Mouse (Mus musculus): ENCODE measurements around the gene Hrk. TPM values are rescaled to one million over a fixed set of nuclear protein-coding genes. Genes with fewer than 3 reads are reported as not detected.

The Hrk gene
- 3.2 and 5.8 TPM in 2 replicates for polyA plus RNA-seq (2012; rRNA removed)

DNA sequence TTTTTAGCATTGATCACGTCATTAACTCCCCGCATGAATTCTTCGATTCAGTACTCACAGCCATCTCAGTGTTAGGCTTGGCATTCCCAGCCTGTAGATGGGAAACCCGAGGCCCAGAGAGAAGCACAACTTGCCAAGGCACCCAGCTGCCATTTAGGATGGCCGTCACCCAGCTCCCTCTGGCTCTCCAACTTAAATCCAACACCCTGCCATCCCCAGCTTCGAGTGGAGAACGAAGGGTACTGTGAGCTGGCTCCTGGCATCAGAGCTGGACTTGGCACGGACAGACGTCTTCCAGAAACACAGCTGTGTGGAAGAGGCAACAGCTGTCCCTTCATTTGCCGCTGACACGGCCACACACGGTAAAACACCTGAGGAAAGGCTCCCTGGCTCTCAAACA lies at the start of gene Hrk:
Gene Hrk, plus strand, starts transcription at position 68 of the 400 bp plus-strand sequence.
- peak; percentile 31 for DNase-seq (ENCODE audit: low read depth)
- no peak for TF ChIP-seq POLR2A (IDR thresholded peaks at IDR 0.05; ENCODE audit: borderline replicate concordance, extremely low read depth, insufficient read depth, insufficient read length, poor library complexity, severe bottlenecking)

DNA sequence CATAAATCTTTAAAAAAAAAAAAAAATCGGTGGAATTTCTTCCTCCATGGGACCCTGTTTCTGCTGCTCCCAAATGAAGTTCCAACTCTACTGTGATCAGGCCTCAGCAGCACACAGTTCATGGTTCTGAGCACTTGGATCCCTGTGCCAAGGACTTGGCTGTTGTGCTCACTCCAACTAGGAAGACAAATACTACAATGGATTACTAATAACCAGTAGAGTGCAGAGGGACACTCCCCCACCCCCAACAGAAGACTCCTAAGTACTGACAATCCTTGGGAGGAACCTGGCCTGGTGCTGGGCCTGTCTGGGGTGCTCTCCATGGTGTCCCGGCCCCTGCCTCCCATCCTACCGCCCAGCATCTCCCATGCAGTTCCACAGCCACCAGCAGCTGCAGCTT lies 46.1 kb upstream of the Hrk start:
- TF ChIP-seq CTCF (IDR thresholded peaks at IDR 0.05; ENCODE audit: borderline replicate concordance, extremely low read depth, insufficient read depth, insufficient read length) (no peak), POLR2A (IDR thresholded peaks at IDR 0.05; ENCODE audit: borderline replicate concordance, extremely low read depth, insufficient read depth, insufficient read length, poor library complexity, severe bottlenecking) (no peak)
- no peak for DNase-seq (ENCODE audit: low read depth)

- DNase-seq (ENCODE audit: low read depth), result no peak
- TF ChIP-seq POLR2A (IDR thresholded peaks at IDR 0.05; ENCODE audit: borderline replicate concordance, extremely low read depth, insufficient read depth, insufficient read length, poor library complexity, severe bottlenecking), result no peak
- no peak for TF ChIP-seq CTCF (IDR thresholded peaks at IDR 0.05; ENCODE audit: borderline replicate concordance, extremely low read depth, insufficient read depth, insufficient read length)
These were observed 45.5 kb upstream of the Hrk start for GRCm38 (mm10) chr5:118118922-118119321.

DNA sequence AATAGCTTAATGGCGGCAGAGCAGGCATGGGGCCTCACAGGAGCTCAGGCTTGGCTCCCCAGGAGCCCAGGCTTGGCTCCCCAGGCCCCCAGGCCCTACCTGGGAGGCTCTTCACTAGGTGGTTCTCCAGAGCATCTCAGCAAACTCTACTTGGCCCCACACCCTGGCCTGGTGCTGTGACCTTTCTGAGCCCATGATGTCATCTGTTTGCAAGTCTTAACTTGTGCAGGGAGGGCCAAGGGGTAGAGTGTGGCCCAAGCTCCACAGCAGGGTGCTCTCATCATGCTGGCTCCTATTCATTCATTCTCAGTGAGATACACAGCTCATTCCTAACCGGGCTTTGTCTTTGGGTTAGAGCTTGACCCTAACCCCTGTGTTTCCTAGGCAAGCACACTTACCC lies 43.8 kb upstream of the Hrk start:
- TF ChIP-seq POLR2A (IDR thresholded peaks at IDR 0.05; ENCODE audit: borderline replicate concordance, extremely low read depth, insufficient read depth, insufficient read length, poor library complexity, severe bottlenecking) (no peak), CTCF (IDR thresholded peaks at IDR 0.05; ENCODE audit: borderline replicate concordance, extremely low read depth, insufficient read depth, insufficient read length) (no peak)
- DNase-seq (ENCODE audit: low read depth), result no peak

GRCm38 (mm10) chr5:118121928-118122327 lies 42.5 kb upstream of the Hrk start:
- no peak for DNase-seq (ENCODE audit: low read depth)
- TF ChIP-seq POLR2A (IDR thresholded peaks at IDR 0.05; ENCODE audit: borderline replicate concordance, extremely low read depth, insufficient read depth, insufficient read length, poor library complexity, severe bottlenecking) (no peak), CTCF (IDR thresholded peaks at IDR 0.05; ENCODE audit: borderline replicate concordance, extremely low read depth, insufficient read depth, insufficient read length) (no peak)

GRCm38 (mm10) chr5:118123096-118123495 lies 41.4 kb upstream of the Hrk start:
- DNase-seq (ENCODE audit: low read depth), result no peak
- TF ChIP-seq POLR2A (IDR thresholded peaks at IDR 0.05; ENCODE audit: borderline replicate concordance, extremely low read depth, insufficient read depth, insufficient read length, poor library complexity, severe bottlenecking) (no peak), CTCF (IDR thresholded peaks at IDR 0.05; ENCODE audit: borderline replicate concordance, extremely low read depth, insufficient read depth, insufficient read length) (no peak)

DNA sequence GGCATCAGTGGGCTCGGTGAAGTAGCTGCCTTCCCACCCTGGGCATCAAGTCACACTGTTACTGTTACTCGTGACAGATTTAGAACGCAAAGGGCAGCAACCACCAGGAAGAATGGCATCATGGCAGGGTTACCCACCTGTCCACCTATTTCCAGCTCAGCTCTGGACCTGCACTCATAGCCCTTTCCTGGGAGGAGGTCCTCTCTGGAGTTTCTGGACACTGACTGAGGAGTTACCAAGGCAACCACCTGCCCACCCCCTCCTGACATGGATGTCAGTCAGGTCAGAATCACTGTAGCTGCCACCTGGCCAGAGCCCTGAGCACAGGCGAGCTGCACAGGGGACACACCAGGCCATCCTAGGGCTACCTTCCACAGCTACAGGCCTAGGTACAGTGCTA lies 37.8 kb upstream of the Hrk start:
- TF ChIP-seq CTCF (IDR thresholded peaks at IDR 0.05; ENCODE audit: borderline replicate concordance, extremely low read depth, insufficient read depth, insufficient read length) (no peak), POLR2A (IDR thresholded peaks at IDR 0.05; ENCODE audit: borderline replicate concordance, extremely low read depth, insufficient read depth, insufficient read length, poor library complexity, severe bottlenecking) (no peak)

GRCm38 (mm10) chr5:118128208-118128607 lies 36.2 kb upstream of the Hrk start:
- no peak for TF ChIP-seq POLR2A (IDR thresholded peaks at IDR 0.05; ENCODE audit: borderline replicate concordance, extremely low read depth, insufficient read depth, insufficient read length, poor library complexity, severe bottlenecking)
- no peak for TF ChIP-seq CTCF (IDR thresholded peaks at IDR 0.05; ENCODE audit: borderline replicate concordance, extremely low read depth, insufficient read depth, insufficient read length)
- DNase-seq (ENCODE audit: low read depth), result peak; percentile 65

More for the DNA sequence above, 37.8 kb upstream of the Hrk start:
- DNase-seq (ENCODE audit: low read depth), result no peak

GRCm38 (mm10) chr5:118128651-118129050 lies 35.8 kb upstream of the Hrk start:
- no peak for TF ChIP-seq POLR2A (IDR thresholded peaks at IDR 0.05; ENCODE audit: borderline replicate concordance, extremely low read depth, insufficient read depth, insufficient read length, poor library complexity, severe bottlenecking)
- TF ChIP-seq CTCF (IDR thresholded peaks at IDR 0.05; ENCODE audit: borderline replicate concordance, extremely low read depth, insufficient read depth, insufficient read length), result no peak
- peak; percentile 65 for DNase-seq (ENCODE audit: low read depth)

DNA sequence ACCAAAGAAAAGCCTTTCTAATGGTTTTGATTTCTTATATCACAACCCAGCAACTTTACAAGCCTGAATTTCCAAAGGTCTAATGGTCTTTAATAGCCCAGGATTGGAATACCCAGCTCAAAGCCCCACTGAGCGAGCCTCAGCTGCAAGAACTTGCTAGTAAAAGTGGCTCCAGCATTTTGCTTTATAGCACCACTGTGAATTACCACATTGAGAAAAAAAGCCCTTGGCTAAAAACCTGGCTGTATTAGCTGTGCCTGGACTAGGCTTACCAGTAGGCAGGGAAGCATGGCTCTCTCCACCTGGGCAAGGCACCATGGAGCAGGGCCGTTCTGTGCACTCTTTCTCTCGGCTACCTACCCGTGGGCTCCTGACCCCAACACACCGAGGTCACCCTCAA lies 28.1 kb upstream of the Hrk start:
- TF ChIP-seq POLR2A (IDR thresholded peaks at IDR 0.05; ENCODE audit: borderline replicate concordance, extremely low read depth, insufficient read depth, insufficient read length, poor library complexity, severe bottlenecking), result no peak
- TF ChIP-seq CTCF (IDR thresholded peaks at IDR 0.05; ENCODE audit: borderline replicate concordance, extremely low read depth, insufficient read depth, insufficient read length), result no peak
- DNase-seq (ENCODE audit: low read depth), result no peak

DNA sequence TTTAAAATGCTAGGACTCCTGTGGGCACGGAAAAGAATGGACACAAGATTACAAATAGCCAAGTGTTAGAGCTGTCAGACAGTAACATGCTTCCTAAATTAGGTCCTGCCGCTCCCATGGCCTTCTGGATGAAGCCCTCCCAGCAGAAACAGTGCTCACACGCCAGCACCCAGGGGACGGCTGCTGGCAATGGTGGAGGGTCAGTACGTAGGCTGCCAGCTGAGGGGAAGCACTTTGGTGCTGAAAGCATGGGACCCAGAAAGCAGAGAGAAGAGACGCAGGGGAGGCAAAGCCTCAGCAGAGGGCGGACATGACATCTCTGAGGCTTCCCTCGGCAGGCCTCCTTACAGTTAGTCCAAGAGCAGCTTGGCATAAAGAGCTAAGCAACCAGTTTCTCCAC lies 24.8 kb upstream of the Hrk start:
- no peak for DNase-seq (ENCODE audit: low read depth)
- TF ChIP-seq CTCF (IDR thresholded peaks at IDR 0.05; ENCODE audit: borderline replicate concordance, extremely low read depth, insufficient read depth, insufficient read length) (no peak), POLR2A (IDR thresholded peaks at IDR 0.05; ENCODE audit: borderline replicate concordance, extremely low read depth, insufficient read depth, insufficient read length, poor library complexity, severe bottlenecking) (no peak)

DNA sequence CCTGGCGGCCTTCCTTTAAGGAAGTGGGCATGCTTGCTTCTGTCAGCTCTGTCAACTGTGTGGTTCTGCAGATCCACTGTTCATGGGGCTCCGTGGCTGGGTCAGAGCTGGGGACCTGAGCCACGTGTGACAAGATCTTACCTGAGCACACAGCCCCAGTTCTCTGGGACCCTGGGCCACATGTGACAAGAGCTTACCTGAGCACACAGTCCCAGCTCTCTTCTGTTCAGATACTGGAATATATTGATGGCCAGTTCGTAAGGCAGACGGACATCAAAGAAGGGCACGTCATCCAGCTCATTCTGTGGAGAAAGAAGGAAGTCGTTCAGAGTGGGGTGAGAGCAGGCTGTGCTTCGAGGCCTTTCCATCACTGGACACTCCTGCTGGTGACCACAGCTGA lies 22.0 kb upstream of the Hrk start:
- no peak for DNase-seq (ENCODE audit: low read depth)
- no peak for TF ChIP-seq POLR2A (IDR thresholded peaks at IDR 0.05; ENCODE audit: borderline replicate concordance, extremely low read depth, insufficient read depth, insufficient read length, poor library complexity, severe bottlenecking)
- TF ChIP-seq CTCF (IDR thresholded peaks at IDR 0.05; ENCODE audit: borderline replicate concordance, extremely low read depth, insufficient read depth, insufficient read length), result no peak

All from brain, embryonic 14.5 days (tissue).